Mouse (Mus musculus) brain, embryonic 14.5 days (tissue): ENCODE data around the gene Nelfa.

ENCODE experiments used
- CTCF ChIP-seq: fragments of 200-500 bp; IDR thresholded peaks from 2 replicates; pipeline ENCODE4 v1.5.1; 2012; ENCODE audit warnings: inconsistent platforms, mild to moderate bottlenecking, moderate library complexity, borderline replicate concordance; ENCODE audit not compliant: insufficient read depth, insufficient read length; ENCODE audit errors: extremely low read depth
- POLR2A ChIP-seq: fragments of 200-500 bp; IDR thresholded peaks from 2 replicates; pipeline ENCODE4 v1.6.1; 2012; ENCODE audit warnings: mild to moderate bottlenecking, inconsistent platforms, borderline replicate concordance; ENCODE audit not compliant: poor library complexity, insufficient read depth, insufficient read length, severe bottlenecking; ENCODE audit errors: extremely low read depth

DNA sequence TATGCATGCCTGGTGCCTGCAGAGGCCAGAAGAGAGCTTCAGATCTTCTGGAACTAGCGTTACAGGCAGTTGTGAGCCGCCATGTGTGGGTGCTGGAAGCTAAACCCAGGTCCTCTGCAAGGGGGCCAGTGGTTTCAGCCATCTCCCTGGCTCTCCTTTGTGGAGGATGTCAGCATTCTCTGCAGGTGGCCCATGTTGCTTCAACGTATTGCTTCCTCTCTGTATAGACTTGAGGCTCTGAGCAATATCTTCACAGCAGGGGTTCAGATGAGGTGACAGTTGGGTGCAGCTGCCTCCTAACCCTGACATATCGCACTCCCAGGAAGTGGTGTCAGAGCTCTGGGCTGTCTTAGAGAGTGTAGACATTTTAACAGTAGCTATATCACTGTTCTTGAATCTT is 84.7 kb downstream of the Nelfa start:
- TF ChIP-seq CTCF = no peak
- TF ChIP-seq POLR2A = no peak
